Mouse (Mus musculus): ENCODE results near the gene Cage1. TPM values are rescaled to one million over a fixed set of nuclear protein-coding genes. Genes with fewer than 3 reads are reported as not detected.

Cage1 gene
- total and polyA plus RNA-seq, 3 experiments: 0.33 to 7.2 (median 2.9) TPM

DNA sequence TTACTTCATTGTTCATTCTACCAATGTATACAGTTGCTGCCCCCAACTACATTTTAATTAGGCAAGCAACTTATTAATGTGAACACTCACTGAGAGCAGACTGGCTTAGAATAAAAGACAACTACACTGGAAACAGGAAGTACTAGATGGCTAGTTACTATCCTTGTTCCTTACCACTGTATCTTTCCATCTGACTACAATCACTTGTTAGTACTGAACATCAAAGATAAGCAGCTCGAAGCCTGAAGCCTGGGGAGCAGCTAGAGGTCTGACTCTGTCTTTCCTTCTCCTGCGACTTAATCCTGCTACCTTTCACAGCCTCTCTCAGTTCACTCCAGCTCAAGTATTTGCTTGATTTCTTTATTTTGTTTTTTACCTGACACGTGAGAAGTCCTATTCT is 18.1 kb downstream of the Cage1 start:
- no peak for TF ChIP-seq POLR2AphosphoS5 (IDR thresholded peaks at IDR 0.05; ENCODE audit: insufficient replicate concordance, low read depth, low read length)
- TF ChIP-seq CTCF (IDR thresholded peaks at IDR 0.05; ENCODE audit: low read depth, low read length): no peak
- TF ChIP-seq GATA1 (IDR thresholded peaks at IDR 0.05; ENCODE audit: borderline replicate concordance, low read length): no peak
- no peak for TF ChIP-seq TAL1 (conservative IDR thresholded peaks at IDR 0.05; ENCODE audit: low read depth, low read length)
- no peak for TF ChIP-seq GATA2 (IDR thresholded peaks at IDR 0.05; ENCODE audit: borderline replicate concordance, low read depth, low read length)
- peaks cover 16% of the 10 kb centered on the region for H3K4me1 ChIP-seq (ENCODE audit: insufficient read depth, low read depth, low read length)
- H3K27me3 ChIP-seq (ENCODE audit: insufficient read depth, low read length): no peaks in the 10 kb centered on the region
- peaks cover 4% of the 10 kb centered on the region for H3K9me3 ChIP-seq (replicated peaks)
- H3K36me3 ChIP-seq (replicated peaks): no peaks in the 10 kb centered on the region
- H3K4me3 ChIP-seq (ENCODE audit: low read depth, low read length): no peak overlapping the region
- DNase-seq (ENCODE audit: low spot score): peak; percentile 30
- ATAC-seq (ENCODE audit: extremely low read depth, insufficient number of reproducible peaks, low FRiP score, poor library complexity, severe bottlenecking): peak; percentile 80

DNA sequence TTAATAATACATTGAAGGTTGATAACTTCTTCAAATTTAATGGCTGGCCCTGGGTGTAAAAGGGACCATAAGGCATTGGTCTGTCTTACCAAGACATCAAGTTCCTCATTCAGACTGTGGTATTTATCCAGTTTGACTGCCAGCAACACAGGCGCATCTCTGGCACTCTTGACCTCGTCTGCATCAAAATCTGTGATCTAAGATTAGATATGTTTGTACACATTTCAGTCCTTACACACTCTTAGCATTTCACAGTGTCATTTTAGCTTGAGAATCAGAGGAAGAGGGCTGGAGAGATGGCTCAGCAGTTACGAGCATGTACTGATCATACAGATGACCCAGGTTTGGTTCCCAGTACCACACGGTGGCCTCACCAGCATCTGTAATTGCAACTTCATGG is 21.3 kb downstream of the Cage1 start:
- peaks cover 17% of the 10 kb centered on the region for H3K4me1 ChIP-seq (ENCODE audit: insufficient read depth, low read depth, low read length)
- no peaks in the 10 kb centered on the region for H3K36me3 ChIP-seq (replicated peaks)
- H3K4me3 ChIP-seq (ENCODE audit: low read depth, low read length): no peak overlapping the region
- H3K9me3 ChIP-seq (replicated peaks): peaks cover 4% of the 10 kb centered on the region
- ATAC-seq (ENCODE audit: extremely low read depth, insufficient number of reproducible peaks, low FRiP score, poor library complexity, severe bottlenecking): no peak
- no peaks in the 10 kb centered on the region for H3K27me3 ChIP-seq (ENCODE audit: insufficient read depth, low read length)
- no peak for DNase-seq (ENCODE audit: low spot score)
- TF ChIP-seq POLR2AphosphoS5 (IDR thresholded peaks at IDR 0.05; ENCODE audit: insufficient replicate concordance, low read depth, low read length) (no peak), TAL1 (conservative IDR thresholded peaks at IDR 0.05; ENCODE audit: low read depth, low read length) (no peak), GATA2 (IDR thresholded peaks at IDR 0.05; ENCODE audit: borderline replicate concordance, low read depth, low read length) (no peak), GATA1 (IDR thresholded peaks at IDR 0.05; ENCODE audit: borderline replicate concordance, low read length) (no peak), CTCF (IDR thresholded peaks at IDR 0.05; ENCODE audit: low read depth, low read length) (no peak)

DNA sequence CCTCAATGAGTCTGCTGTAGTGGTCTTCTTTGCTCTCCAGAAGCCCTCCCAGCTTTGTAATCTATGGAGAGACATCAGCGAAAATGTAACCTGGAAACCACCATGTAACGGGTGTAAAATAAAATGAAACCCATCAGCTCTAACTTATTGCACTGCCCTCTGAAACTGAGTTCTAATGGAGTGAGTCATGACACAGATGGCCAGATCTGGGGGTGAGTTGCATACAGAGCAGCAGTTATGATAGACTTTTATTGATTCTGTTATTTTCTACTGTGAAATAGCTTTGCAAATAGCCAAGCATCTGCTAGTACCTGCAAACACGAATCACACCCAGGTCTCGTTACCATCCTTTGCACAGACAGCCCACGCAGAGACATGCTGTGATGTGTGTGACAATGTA is 24.4 kb downstream of the Cage1 start:
- Histone ChIP-seq H3K36me3 (replicated peaks) (peaks cover 5% of the 10 kb centered on the region), H3K4me3 (ENCODE audit: low read depth, low read length) (no peak overlapping the region), H3K4me1 (ENCODE audit: insufficient read depth, low read depth, low read length) (peaks cover 19% of the 10 kb centered on the region), H3K9me3 (replicated peaks) (no peaks in the 10 kb centered on the region), H3K27me3 (ENCODE audit: insufficient read depth, low read length) (no peaks in the 10 kb centered on the region)
- DNase-seq (ENCODE audit: low spot score) (no peak), ATAC-seq (ENCODE audit: extremely low read depth, insufficient number of reproducible peaks, low FRiP score, poor library complexity, severe bottlenecking) (no peak)
- no peak for TF ChIP-seq GATA1 (IDR thresholded peaks at IDR 0.05; ENCODE audit: borderline replicate concordance, low read length)
- no peak for TF ChIP-seq POLR2AphosphoS5 (IDR thresholded peaks at IDR 0.05; ENCODE audit: insufficient replicate concordance, low read depth, low read length)
- no peak for TF ChIP-seq CTCF (IDR thresholded peaks at IDR 0.05; ENCODE audit: low read depth, low read length)
- no peak for TF ChIP-seq GATA2 (IDR thresholded peaks at IDR 0.05; ENCODE audit: borderline replicate concordance, low read depth, low read length)
- TF ChIP-seq TAL1 (conservative IDR thresholded peaks at IDR 0.05; ENCODE audit: low read depth, low read length): no peak

DNA sequence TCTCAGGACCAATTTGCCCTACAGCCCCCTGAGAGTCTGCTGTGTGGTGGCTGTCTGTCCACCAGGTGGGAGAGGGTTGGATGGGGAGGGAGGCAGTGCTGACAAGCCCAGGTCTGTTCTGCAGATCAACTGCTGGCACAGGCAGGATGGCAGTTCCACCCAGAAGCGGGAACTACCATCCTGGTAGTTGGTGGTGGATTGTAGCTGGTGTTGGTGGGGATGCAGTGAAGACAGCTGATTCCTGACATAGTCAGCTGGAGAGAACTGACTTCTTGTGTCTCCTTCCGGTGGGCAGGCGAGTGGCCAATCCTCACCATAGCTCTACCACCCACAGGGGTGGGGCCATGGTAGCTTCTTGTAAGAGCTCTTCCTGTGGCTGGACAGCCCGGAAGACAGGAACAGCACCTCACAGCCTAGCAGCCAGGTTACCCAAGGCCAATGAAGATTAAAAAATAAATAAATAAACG is 26.4 kb downstream of the Cage1 start:
- TF ChIP-seq TAL1 (conservative IDR thresholded peaks at IDR 0.05; ENCODE audit: low read depth, low read length): no peak
- TF ChIP-seq POLR2AphosphoS5 (IDR thresholded peaks at IDR 0.05; ENCODE audit: insufficient replicate concordance, low read depth, low read length): no peak
- TF ChIP-seq CTCF (IDR thresholded peaks at IDR 0.05; ENCODE audit: low read depth, low read length): no peak
- no peak for TF ChIP-seq GATA1 (IDR thresholded peaks at IDR 0.05; ENCODE audit: borderline replicate concordance, low read length)
- no peak for TF ChIP-seq GATA2 (IDR thresholded peaks at IDR 0.05; ENCODE audit: borderline replicate concordance, low read depth, low read length)
- no peak for DNase-seq (ENCODE audit: low spot score)
- Histone ChIP-seq H3K9me3 (replicated peaks) (no peaks in the 10 kb centered on the region), H3K4me3 (ENCODE audit: low read depth, low read length) (no peak overlapping the region), H3K36me3 (replicated peaks) (peaks cover 5% of the 10 kb centered on the region), H3K27me3 (ENCODE audit: insufficient read depth, low read length) (peaks cover 4% of the 10 kb centered on the region; the same call in 1 of the 2 replicates), H3K4me1 (ENCODE audit: insufficient read depth, low read depth, low read length) (peaks cover 16% of the 10 kb centered on the region)
- no peak for ATAC-seq (ENCODE audit: extremely low read depth, insufficient number of reproducible peaks, low FRiP score, poor library complexity, severe bottlenecking)

DNA sequence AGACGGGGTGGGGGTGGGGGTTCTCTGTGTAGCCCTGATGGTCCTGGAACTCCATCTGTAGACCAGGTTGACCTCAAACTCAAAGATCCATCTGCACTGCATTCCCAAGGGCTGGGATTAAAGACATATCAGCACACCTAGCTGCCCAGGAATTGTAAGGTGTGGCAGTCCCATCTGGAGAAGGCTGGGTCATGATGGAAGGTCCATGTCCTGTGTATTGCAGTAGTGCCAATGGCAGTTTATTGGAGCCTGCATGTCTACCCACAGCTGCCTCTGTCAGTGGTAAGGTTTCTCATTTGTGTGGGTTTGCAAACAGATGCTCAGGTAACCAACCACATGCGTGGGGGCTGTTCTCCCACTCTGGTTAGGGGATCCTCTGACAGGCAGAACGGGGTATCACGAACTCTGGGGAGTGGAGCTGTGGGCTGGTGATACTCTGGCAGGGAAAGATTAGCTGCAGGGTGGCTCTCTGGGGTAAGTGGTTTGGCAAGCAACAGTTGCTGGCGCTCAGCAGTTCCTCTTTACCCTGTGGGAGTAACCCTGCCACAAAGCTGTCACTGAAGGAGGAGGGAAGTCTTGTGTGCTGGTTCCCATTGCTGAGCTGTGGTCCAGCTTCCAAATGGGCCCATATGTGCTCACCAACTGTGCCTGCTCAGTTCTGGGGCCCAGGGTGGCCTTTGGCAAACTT is 27.0 kb downstream of the Cage1 start:
- peak; percentile 59 for DNase-seq (ENCODE audit: low spot score)
- Histone ChIP-seq H3K27me3 (ENCODE audit: insufficient read depth, low read length) (peaks cover 6% of the 10 kb centered on the region; the same call in 1 of the 2 replicates), H3K4me1 (ENCODE audit: insufficient read depth, low read depth, low read length) (peaks cover 16% of the 10 kb centered on the region), H3K9me3 (replicated peaks) (no peaks in the 10 kb centered on the region), H3K36me3 (replicated peaks) (peaks cover 5% of the 10 kb centered on the region), H3K4me3 (ENCODE audit: low read depth, low read length) (no peak overlapping the region; the same call in 1 of the 2 replicates)
- TF ChIP-seq CTCF (IDR thresholded peaks at IDR 0.05; ENCODE audit: low read depth, low read length) (no peak), TAL1 (conservative IDR thresholded peaks at IDR 0.05; ENCODE audit: low read depth, low read length) (peak; percentile 60)
- peak; percentile 54 for ATAC-seq (ENCODE audit: extremely low read depth, insufficient number of reproducible peaks, low FRiP score, poor library complexity, severe bottlenecking)

DNA sequence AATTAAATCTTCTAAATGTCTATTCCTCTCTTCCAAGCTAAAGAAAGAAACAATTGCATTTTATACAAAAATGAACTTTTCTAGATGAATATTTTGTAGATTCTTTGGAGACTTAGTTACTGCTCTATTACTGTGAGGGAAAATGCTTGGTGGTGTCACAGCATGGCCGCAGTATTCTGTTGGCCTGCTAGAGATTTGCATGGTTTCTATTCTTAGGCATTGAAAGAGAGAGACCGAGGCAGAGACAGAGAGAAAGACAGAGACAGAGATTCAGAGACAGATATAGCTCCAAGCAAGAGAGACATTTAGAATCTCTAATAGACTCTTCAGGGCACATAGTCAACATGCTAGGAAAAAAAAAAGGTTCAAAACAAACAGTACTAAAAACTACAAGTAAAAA is 28.9 kb downstream of the Cage1 start:
- Histone ChIP-seq H3K4me3 (ENCODE audit: low read depth, low read length) (no peak overlapping the region), H3K27me3 (ENCODE audit: insufficient read depth, low read length) (peaks cover 15% of the 10 kb centered on the region), H3K9me3 (replicated peaks) (peaks cover under 1% of the 10 kb centered on the region; the same call in 1 of the 2 replicates), H3K4me1 (ENCODE audit: insufficient read depth, low read depth, low read length) (peaks cover 16% of the 10 kb centered on the region), H3K36me3 (replicated peaks) (peaks cover 5% of the 10 kb centered on the region)
- TF ChIP-seq POLR2AphosphoS5 (IDR thresholded peaks at IDR 0.05; ENCODE audit: insufficient replicate concordance, low read depth, low read length) (no peak), GATA2 (IDR thresholded peaks at IDR 0.05; ENCODE audit: borderline replicate concordance, low read depth, low read length) (no peak), CTCF (IDR thresholded peaks at IDR 0.05; ENCODE audit: low read depth, low read length) (no peak), GATA1 (IDR thresholded peaks at IDR 0.05; ENCODE audit: borderline replicate concordance, low read length) (no peak), TAL1 (conservative IDR thresholded peaks at IDR 0.05; ENCODE audit: low read depth, low read length) (no peak)
- no peak for ATAC-seq (ENCODE audit: extremely low read depth, insufficient number of reproducible peaks, low FRiP score, poor library complexity, severe bottlenecking)
- no peak for DNase-seq (ENCODE audit: low spot score)
